Mouse (Mus musculus) heart, adult 9 months (tissue): ENCODE results near the gene Ric1.
"Not testable (repeated sequence)": the region's sequence is repeated elsewhere in the genome, so short reads cannot be mapped to it uniquely, and the experiment has no call there.

Source experiments
- DNase-seq, 2 experiments: peaks; one replicate each; pipeline ENCODE4 v3.0.0; 2022; ENCODE audit warnings: low spot score in 2 of 2

Gene Ric1

GRCm38 (mm10) chr19:29527299-29527698 lies 5.2 kb downstream of the Ric1 start:
- no peak for DNase-seq

GRCm38 (mm10) chr19:29528568-29528967 lies 6.5 kb downstream of the Ric1 start:
- no peak for DNase-seq

DNA sequence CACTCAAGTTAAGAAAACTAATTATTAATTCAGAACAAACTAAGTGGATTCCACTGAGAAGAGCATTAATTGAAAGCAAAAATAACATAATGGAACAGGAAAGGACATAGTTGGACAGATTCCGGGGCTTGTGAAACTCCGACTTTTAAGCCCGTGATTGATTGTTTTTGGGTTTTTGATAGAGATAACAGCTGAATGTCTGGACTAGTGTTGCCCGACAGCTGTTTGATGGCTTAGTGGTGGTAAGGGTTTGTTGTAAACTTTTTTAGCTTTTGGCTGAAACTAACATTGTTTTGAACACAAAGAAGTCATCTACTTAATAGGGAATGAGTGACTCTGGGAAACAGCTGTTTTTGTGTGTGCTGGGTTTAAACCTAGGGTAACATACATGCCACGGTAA lies 11.9 kb downstream of the Ric1 start:
- peak; percentile 41 to 61 for DNase-seq

GRCm38 (mm10) chr19:29542256-29542970 lies 20.3 kb downstream of the Ric1 start:
- no peak for DNase-seq

DNA sequence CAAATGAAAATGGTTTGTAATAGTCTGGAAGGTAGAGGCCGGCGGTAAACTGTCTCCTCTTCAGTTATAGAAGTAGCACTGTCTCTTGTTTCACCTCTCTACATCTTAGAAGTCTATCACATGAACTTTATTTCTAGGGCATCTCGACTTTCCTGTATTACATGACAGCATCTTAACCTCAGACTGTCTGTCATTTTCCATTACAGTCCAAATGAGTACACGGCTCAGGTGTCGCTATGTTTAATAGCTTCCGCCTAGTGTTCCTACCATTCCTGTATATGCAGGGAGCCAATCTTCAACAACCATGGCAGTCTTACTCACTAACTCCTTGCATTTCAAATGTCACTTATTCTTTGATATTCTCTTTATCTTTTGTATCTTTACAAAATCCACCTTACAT lies 21.9 kb downstream of the Ric1 start:
- DNase-seq: no peak

- DNase-seq: no peak
Observed at GRCm38 (mm10) chr19:29550618-29551017, 28.5 kb downstream of the Ric1 start.

GRCm38 (mm10) chr19:29551128-29551527 lies 29.0 kb downstream of the Ric1 start:
- DNase-seq: no peak

- DNase-seq: not testable (repeated sequence)
Observed at GRCm38 (mm10) chr19:29551980-29552379, 29.9 kb downstream of the Ric1 start.

GRCm38 (mm10) chr19:29557171-29557845 lies 35.2 kb downstream of the Ric1 start:
- DNase-seq: not testable (repeated sequence)

DNA sequence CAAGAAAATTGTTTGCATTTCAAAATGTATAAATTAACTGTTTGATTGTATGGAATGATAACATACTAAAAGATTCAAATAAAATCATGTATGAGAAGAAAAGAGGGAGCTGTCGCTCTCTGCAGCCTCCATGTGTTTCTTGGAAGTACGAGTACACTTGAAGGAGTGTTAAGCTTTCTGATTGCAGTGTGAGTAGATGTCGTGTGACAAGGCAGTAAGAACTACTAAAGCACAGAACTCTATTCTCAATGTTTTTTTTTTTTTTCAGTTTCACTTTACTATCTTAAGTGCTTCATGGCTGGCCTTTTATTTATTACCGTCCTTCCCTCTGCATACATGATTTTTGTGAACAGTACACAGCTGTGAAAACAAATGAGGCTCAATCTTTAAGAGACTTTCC lies 40.1 kb downstream of the Ric1 start:
- DNase-seq: no peak

DNA sequence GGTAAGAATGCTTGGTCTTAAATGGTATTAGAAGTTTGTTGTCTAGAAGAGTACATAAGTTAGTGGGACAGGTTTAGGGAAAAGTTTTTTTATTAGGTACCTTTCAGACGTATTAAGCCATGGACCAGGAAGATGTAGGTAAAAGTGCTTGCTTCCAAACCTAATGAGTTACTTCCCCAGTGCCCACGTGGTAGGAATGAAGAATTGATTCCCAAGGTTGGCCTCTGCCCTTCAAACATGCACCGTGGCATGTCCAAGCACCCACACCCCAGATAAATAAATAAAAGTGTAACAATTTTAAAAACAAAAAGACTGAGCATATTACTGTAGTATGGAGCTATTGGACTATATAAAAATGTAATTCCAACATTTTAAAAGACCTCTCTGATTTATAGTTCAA lies 40.5 kb downstream of the Ric1 start:
- DNase-seq: no peak

GRCm38 (mm10) chr19:29563258-29563779 lies 41.2 kb downstream of the Ric1 start:
- peak; percentile 12 to 53 for DNase-seq

DNA sequence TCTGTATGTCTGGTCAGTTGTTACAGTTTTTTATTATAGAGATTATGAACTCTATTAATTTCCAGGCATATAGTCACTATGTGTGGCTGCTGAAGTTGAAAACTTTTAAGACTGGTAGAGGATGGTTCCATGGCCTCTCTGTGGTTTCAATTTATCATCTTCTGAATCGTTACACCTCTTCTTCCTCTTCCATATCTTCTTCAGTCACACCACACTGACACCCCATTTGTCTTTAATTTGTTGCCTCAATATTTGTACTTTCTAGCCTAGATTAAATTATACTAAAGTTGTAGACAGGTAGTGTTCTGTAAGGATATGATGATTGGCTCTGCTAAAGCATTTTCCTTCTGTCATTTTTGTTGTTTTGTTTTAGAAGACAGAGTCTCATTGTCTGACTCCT lies 44.4 kb downstream of the Ric1 start:
- DNase-seq: no peak

DNA sequence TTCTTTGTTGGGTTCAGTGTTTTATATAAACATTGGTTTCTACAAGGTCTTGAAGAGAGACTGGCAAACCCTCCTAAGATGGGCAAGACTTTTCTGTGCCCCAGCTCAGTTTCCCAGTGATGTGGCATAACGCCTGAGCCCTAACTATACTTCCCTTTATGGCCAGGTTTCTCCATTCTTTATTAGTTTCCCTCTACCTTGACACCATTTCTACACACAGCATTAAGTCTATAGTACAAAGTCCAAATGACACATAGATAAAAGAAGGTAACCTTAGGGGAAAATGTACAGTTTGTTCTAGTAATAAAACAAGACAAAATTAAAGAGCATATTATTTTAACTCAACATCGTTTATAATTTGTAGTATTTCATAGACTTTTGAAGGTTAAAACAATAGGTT lies 60.4 kb downstream of the Ric1 start:
- no peak for DNase-seq

DNA sequence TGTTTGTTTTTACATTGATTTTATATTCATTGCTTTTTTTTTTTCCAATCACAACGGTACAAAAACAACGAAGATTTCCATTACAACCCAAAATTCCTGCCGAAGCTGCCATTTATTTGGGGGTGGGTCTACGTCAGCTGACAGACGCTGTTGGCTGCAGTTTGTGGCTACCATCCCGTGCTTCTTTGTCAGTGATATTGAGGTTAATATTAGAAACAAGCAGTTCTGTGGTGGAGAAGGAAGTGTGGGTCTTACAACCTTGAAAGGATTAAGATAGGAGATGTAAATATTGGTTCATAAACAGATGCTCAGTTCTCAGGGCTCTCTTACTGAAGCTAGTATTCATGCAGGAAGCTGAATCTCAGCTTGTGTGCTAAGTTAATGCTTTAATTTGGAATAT lies 61.7 kb downstream of the Ric1 start:
- no peak for DNase-seq

DNA sequence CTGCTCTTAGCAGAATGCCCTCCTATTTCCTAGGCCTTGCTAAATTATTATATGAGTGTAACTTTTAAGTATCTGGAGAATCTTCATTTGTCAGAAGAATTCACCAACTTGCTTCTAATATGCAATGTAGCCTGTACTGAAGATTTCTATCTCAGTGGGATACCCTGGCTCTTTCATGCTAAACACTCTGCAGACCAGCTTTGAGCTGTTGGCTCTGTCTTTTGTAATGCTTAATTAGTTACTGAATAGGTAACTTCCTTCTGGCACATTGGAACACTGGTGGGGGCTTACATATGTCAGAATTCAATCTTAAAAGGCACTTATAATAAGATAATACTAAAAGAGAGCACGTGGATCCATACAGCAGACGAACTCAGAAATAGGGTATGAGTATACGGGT lies 71.7 kb downstream of the Ric1 start:
- not testable (repeated sequence) for DNase-seq

- DNase-seq: no peak
Observed at GRCm38 (mm10) chr19:29596276-29596675, 74.2 kb downstream of the Ric1 start.

DNA sequence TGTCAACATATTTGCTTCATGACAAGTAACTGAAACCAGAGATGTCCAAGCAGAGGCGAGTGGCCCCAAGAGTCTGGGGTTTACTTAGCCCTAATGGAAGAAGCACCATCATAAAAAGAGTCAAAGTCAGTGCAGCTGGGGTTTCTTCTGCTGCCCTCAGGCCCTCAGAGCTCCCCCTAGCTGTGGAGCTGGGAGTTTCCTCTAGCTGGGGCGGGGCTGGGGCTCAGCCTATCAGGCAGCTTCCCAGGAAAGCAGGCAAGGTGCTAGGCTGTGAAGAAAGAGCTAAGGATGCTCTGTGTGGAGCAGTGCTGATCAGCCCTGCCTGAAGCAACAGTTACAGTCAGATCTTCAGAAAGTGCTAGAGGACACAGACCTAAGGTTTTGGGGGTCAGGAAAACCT lies 74.9 kb downstream of the Ric1 start:
- DNase-seq: no peak

DNA sequence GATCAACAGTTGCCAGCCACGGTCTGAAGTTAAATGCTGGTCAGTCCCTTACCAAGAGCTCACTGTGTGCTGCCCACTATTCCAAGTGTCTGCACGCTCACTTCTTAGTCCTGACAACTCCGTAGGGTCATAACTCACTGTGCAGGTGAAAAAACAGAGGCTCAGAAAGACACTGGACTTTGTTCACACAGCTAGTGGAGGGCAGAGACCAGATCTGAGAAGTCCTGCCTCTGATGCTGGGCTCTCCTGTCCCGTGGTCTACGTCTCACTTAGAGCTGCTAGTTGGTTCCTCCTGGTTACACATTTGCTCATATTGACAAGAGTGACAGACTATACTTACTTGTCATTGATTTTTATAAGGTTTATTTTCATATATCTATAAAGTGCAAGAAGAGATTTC lies 76.9 kb downstream of the Ric1 start:
- no peak for DNase-seq

DNA sequence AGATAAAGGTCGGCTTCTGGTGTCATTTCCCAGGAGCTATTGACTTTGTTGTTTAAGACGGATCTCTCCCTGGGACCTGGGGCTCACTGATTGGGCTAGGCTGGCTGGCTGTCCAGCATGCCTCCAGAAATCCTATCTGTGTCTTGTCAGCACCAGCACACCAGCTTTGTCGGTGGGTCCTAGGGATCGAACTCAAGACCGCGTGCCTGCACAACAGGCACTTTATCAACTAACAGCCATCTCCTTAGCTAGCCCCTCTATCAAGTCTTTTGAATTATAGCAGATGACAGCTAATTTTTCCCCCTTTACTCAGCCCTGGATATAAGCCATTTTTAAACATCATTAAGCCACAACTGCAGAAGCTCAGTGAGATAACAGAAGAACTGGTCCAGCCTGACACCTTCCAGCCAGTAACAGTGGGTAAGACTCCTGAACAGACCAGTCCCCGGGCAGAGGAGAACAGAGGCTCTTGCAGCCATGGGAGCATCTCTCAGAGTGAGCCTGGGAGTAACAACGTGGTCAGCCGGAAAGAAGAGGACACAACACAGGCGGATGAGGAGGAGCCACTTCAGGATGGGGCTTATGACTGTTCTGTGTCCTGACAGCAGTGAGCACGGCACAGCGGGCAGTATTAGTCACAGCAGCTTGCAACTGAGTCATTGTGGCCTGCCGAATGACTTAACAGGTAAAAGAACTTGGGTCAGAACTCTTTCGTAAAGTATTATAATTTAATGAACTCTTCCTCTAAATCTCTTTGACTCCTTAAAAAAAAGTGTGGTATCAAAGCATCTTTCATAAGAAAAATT lies 81.7 kb downstream of the Ric1 start:
- DNase-seq: no peak

- DNase-seq: no peak
Observed at GRCm38 (mm10) chr19:29604653-29605052, 82.6 kb downstream of the Ric1 start.

- DNase-seq: no peak
Observed at GRCm38 (mm10) chr19:29607521-29607920, 85.4 kb downstream of the Ric1 start.
